Mouse (Mus musculus): ENCODE results near the gene Pard3b. TPM values are rescaled to one million over a fixed set of nuclear protein-coding genes. Genes with fewer than 3 reads are reported as not detected.

The Pard3b gene
- polyA plus RNA-seq, 1 experiment, result not detected

DNA sequence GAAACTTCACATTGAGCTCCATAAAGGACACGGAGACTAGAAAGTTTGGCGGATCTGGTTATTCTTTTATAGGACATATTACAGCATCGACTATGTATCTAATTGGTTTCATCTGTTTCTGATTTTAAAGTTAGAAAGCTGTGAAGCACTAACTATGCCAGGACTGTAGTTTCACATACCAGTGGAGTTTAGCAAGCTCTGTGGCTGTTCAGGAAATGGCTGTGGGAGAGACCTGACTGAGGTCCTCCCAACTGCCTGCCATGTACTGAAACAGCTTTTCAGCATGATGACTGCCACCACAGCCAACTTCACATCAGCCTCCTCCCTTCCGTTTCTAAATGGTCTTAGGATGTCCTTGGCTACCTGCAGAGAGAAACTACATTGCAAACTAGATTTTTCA lies 296.1 kb downstream of the Pard3b start:
- no peak overlapping the region for H3K4me3 ChIP-seq (ENCODE audit: insufficient read depth, low read depth, low read length)
- WGBS, result 95% methylated on average over 4 of the region's 4 CpGs

GRCm38 (mm10) chr1:61939882-61940281 lies 301.3 kb downstream of the Pard3b start:
- Histone ChIP-seq H3K27ac (ENCODE audit: insufficient read depth, low read depth, low read length) (no peak overlapping the region), H3K4me1 (ENCODE audit: control insufficient read depth, insufficient read depth, low read length) (no peaks in the 10 kb centered on the region), H3K4me3 (ENCODE audit: insufficient read depth, low read depth, low read length) (no peak overlapping the region)
- TF ChIP-seq CTCF (IDR thresholded peaks at IDR 0.05; ENCODE audit: insufficient read depth, low read depth, low read length) (no peak), POLR2A (IDR thresholded peaks at IDR 0.05; ENCODE audit: insufficient read depth, low read depth, low read length) (no peak)
- 94% methylated on average over 10 of the region's 10 CpGs for WGBS

More for the DNA sequence above, 296.1 kb downstream of the Pard3b start:
- Histone ChIP-seq H3K27ac (ENCODE audit: insufficient read depth, low read depth, low read length) (no peak overlapping the region), H3K4me1 (ENCODE audit: control insufficient read depth, insufficient read depth, low read length) (no peaks in the 10 kb centered on the region)
- no peak for TF ChIP-seq POLR2A (IDR thresholded peaks at IDR 0.05; ENCODE audit: insufficient read depth, low read depth, low read length)
- no peak for TF ChIP-seq CTCF (IDR thresholded peaks at IDR 0.05; ENCODE audit: insufficient read depth, low read depth, low read length)

DNA sequence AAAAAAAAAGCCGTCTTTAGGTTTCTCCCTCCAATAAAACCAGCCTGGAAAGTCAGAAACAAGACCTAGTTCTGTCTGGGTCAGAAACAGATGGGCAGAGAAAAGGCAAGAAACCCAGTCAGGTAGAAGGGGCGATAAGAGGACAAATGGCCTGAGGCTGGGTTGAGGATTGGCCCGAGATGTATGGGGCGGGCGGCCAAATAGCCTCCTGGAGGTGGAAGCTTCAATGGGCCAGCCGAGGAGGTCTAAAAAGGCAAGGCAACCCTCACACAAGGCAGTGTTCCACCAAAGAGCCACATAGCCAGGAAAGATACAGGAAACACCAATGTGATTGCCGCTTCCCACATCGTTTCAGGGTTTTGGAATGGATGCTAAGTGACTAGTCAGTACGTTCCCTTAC lies 322.9 kb downstream of the Pard3b start:
- TF ChIP-seq CTCF (IDR thresholded peaks at IDR 0.05; ENCODE audit: insufficient read depth, low read depth, low read length), result no peak
- TF ChIP-seq POLR2A (IDR thresholded peaks at IDR 0.05; ENCODE audit: insufficient read depth, low read depth, low read length), result no peak
- WGBS, result 94% methylated on average over 9 of the region's 9 CpGs
- Histone ChIP-seq H3K27ac (ENCODE audit: insufficient read depth, low read depth, low read length) (no peak overlapping the region), H3K4me1 (ENCODE audit: control insufficient read depth, insufficient read depth, low read length) (no peaks in the 10 kb centered on the region), H3K4me3 (ENCODE audit: insufficient read depth, low read depth, low read length) (no peak overlapping the region)

DNA sequence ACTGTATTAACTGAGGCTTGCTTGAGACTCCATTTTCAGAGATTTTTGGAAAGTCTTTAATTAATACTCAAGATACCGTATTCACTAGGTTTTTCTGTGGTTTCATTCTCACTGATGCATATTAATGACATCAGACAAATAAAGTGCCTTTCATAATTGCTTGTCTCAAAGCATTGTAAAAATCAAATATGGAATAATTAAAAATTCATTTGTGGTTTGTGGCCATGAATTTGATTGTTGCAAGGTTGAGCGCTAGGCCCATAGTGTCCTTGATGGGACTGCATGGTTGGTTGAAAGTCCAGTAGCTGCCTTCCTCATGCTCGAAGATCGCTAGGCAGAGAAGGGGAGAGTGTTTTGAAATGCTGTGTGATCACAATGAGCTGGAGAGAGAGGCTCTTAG lies 323.9 kb downstream of the Pard3b start:
- no peak for TF ChIP-seq CTCF (IDR thresholded peaks at IDR 0.05; ENCODE audit: insufficient read depth, low read depth, low read length)
- TF ChIP-seq POLR2A (IDR thresholded peaks at IDR 0.05; ENCODE audit: insufficient read depth, low read depth, low read length), result no peak
- WGBS, result 94% methylated on average over 4 of the region's 4 CpGs
- Histone ChIP-seq H3K27ac (ENCODE audit: insufficient read depth, low read depth, low read length) (no peak overlapping the region), H3K4me3 (ENCODE audit: insufficient read depth, low read depth, low read length) (no peak overlapping the region), H3K4me1 (ENCODE audit: control insufficient read depth, insufficient read depth, low read length) (no peaks in the 10 kb centered on the region)

DNA sequence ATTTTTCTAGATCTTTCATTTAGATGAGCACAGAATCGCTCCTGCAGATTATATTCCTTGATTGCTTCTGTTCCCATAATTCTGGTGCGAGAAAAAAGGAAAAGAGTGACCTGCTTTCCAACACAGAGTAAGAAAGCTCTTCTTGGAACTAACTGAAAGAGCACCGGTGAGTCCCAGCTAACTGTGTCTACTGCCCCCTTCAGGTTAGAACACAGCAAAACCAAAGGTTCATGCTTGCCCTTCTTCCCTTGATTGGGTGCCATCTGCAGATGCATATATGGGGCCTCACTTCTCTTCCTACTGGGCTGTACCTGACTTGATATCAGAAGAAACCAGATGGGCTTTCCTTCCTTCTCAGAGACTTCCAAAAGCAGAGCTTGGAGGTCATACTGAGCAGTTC lies 328.5 kb downstream of the Pard3b start:
- H3K27ac ChIP-seq (ENCODE audit: insufficient read depth, low read depth, low read length), result no peak overlapping the region
- H3K4me1 ChIP-seq (ENCODE audit: control insufficient read depth, insufficient read depth, low read length), result no peaks in the 10 kb centered on the region
- no peak overlapping the region for H3K4me3 ChIP-seq (ENCODE audit: insufficient read depth, low read depth, low read length)
- 88% methylated on average over 3 of the region's 3 CpGs for WGBS
- TF ChIP-seq CTCF (IDR thresholded peaks at IDR 0.05; ENCODE audit: insufficient read depth, low read depth, low read length) (no peak), POLR2A (IDR thresholded peaks at IDR 0.05; ENCODE audit: insufficient read depth, low read depth, low read length) (no peak)

GRCm38 (mm10) chr1:61967807-61968206 lies 329.2 kb downstream of the Pard3b start:
- Histone ChIP-seq H3K27ac (ENCODE audit: insufficient read depth, low read depth, low read length) (no peak overlapping the region), H3K4me1 (ENCODE audit: control insufficient read depth, insufficient read depth, low read length) (no peaks in the 10 kb centered on the region), H3K4me3 (ENCODE audit: insufficient read depth, low read depth, low read length) (no peak overlapping the region)
- WGBS, result 98% methylated on average over 4 of the region's 4 CpGs
- TF ChIP-seq CTCF (IDR thresholded peaks at IDR 0.05; ENCODE audit: insufficient read depth, low read depth, low read length), result no peak
- TF ChIP-seq POLR2A (IDR thresholded peaks at IDR 0.05; ENCODE audit: insufficient read depth, low read depth, low read length), result no peak

GRCm38 (mm10) chr1:61997711-61998110 lies 359.1 kb downstream of the Pard3b start:
- WGBS, result 77% methylated on average over 3 of the region's 3 CpGs
- TF ChIP-seq POLR2A (IDR thresholded peaks at IDR 0.05; ENCODE audit: insufficient read depth, low read depth, low read length) (no peak), CTCF (IDR thresholded peaks at IDR 0.05; ENCODE audit: insufficient read depth, low read depth, low read length) (no peak)
- H3K4me3 ChIP-seq (ENCODE audit: insufficient read depth, low read depth, low read length), result no peak overlapping the region

GRCm38 (mm10) chr1:62008811-62009210 lies 370.2 kb downstream of the Pard3b start:
- WGBS, result 56% methylated on average over 2 of the region's 2 CpGs
- no peak for TF ChIP-seq CTCF (IDR thresholded peaks at IDR 0.05; ENCODE audit: insufficient read depth, low read depth, low read length)
- TF ChIP-seq POLR2A (IDR thresholded peaks at IDR 0.05; ENCODE audit: insufficient read depth, low read depth, low read length), result no peak
- Histone ChIP-seq H3K4me1 (ENCODE audit: control insufficient read depth, insufficient read depth, low read length) (no peaks in the 10 kb centered on the region), H3K27ac (ENCODE audit: insufficient read depth, low read depth, low read length) (no peak overlapping the region), H3K4me3 (ENCODE audit: insufficient read depth, low read depth, low read length) (no peak overlapping the region)

More at GRCm38 (mm10) chr1:61997711-61998110, 359.1 kb downstream of the Pard3b start:
- Histone ChIP-seq H3K27ac (ENCODE audit: insufficient read depth, low read depth, low read length) (no peak overlapping the region), H3K4me1 (ENCODE audit: control insufficient read depth, insufficient read depth, low read length) (no peaks in the 10 kb centered on the region)

DNA sequence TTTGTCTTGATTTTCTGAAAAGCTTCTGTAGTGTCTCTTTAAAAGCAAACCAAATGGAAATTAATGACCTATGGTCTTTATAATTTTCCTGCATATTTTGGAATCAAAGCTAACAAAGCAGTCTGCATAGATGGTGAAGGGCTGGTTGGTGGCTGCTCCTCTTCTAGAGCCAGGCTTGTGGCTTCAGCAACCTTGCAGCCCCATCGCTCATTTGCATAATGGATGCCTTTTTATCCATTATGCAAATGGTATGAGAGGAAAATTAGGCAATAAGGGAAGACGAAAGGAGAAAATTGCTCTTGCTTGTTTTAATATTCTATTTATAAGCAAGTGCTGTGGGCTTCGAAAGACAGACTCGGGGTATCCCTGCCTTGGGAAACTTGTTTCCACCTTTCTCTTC lies 373.1 kb downstream of the Pard3b start:
- H3K4me3 ChIP-seq (ENCODE audit: insufficient read depth, low read depth, low read length), result no peak overlapping the region
- WGBS, result 63% methylated on average over 4 of the region's 4 CpGs
- H3K4me1 ChIP-seq (ENCODE audit: control insufficient read depth, insufficient read depth, low read length), result no peaks in the 10 kb centered on the region
- TF ChIP-seq POLR2A (IDR thresholded peaks at IDR 0.05; ENCODE audit: insufficient read depth, low read depth, low read length) (no peak), CTCF (IDR thresholded peaks at IDR 0.05; ENCODE audit: insufficient read depth, low read depth, low read length) (no peak)
- no peak overlapping the region for H3K27ac ChIP-seq (ENCODE audit: insufficient read depth, low read depth, low read length)
